Mouse (Mus musculus) intestine, postnatal 0 days (tissue): ENCODE results near the gene Lsm4. TPM values are rescaled to one million over a fixed set of nuclear protein-coding genes. Genes with fewer than 3 reads are reported as not detected.

Experiments used
- ATAC-seq: fragments of 200-750 bp; cut with Nextera tagmentation; 2 replicates; pipeline ENCODE4 v1.8.0; 2017; ENCODE audit warnings: mild to moderate bottlenecking, moderate TSS enrichment, moderate library complexity
- H3K27ac ChIP-seq: fragments of 300-500 bp; sonication (generic); 2 replicates; pipeline ENCODE4 v1.5.1; 2014; ENCODE audit warnings: mild to moderate bottlenecking, low read depth, low read length, moderate library complexity
- H3K27me3 ChIP-seq: fragments of 300-500 bp; sonication (generic); replicated peaks from 2 replicates; pipeline ENCODE4 v1.6.1; 2014; ENCODE audit warnings: low read length, mixed read lengths; ENCODE audit not compliant: control insufficient read depth, insufficient read depth
- H3K36me3 ChIP-seq: fragments of 300-500 bp; sonication (generic); 2 replicates; pipeline ENCODE4 v1.6.1; 2014; ENCODE audit warnings: mild to moderate bottlenecking, moderate library complexity; ENCODE audit not compliant: control insufficient read depth, insufficient read depth
- H3K4me1 ChIP-seq: fragments of 300-500 bp; sonication (generic); replicated peaks from 2 replicates; pipeline ENCODE4 v1.6.1; 2014; ENCODE audit warnings: antibody characterized with exemption, low read length, mixed read lengths; ENCODE audit not compliant: control insufficient read depth, insufficient read depth
- H3K4me2 ChIP-seq: fragments of 300-500 bp; sonication (generic); replicated peaks from 2 replicates; pipeline ENCODE4 v1.6.1; 2014; ENCODE audit warnings: low read depth, mild to moderate bottlenecking, moderate library complexity
- H3K4me3 ChIP-seq: fragments of 300-500 bp; sonication (generic); 2 replicates; pipeline ENCODE4 v1.5.1; 2014; ENCODE audit warnings: low read depth, low read length
- H3K9ac ChIP-seq: fragments of 300-500 bp; sonication (generic); 2 replicates; pipeline ENCODE4 v1.6.1; 2014; ENCODE audit warnings: mild to moderate bottlenecking, low read depth, low read length
- H3K9me3 ChIP-seq: fragments of 300-500 bp; sonication (generic); 2 replicates; pipeline ENCODE4 v1.6.1; 2016; ENCODE audit warnings: mixed run types; ENCODE audit not compliant: control insufficient read depth
- CTCF ChIP-seq: sonication (generic); IDR thresholded peaks from 2 replicates; pipeline ENCODE4 v1.5.1; 2016; ENCODE audit warnings: low read depth, mild to moderate bottlenecking, control low read depth, antibody characterized with exemption, moderate library complexity
- WGBS: fragments of 180-500 bp; shearing (Covaris S2); extraction: QIAGEN DNeasy Blood & Tissue Kit; methylation state at CpG from one replicate; pipeline ENCODE4 v1.1.7; 2014; 5-methylcytosine and 5-hydroxymethylcytosine counted together
- polyA plus RNA-seq: library from polyadenylated mRNA; unstranded; fragments of >200 nt; fragmentation: Nextera tagmentation; extraction: Ambion mirVana; gene quantifications from 2 replicates; pipeline ENCODE4 v1.2.1, GENCODE M21; 2015

The Lsm4 gene
- polyA plus RNA-seq, 1 experiment from 2014 or later = 182 TPM

- Histone ChIP-seq H3K9ac (peak overlapping the region; percentile 17; the same call in 1 of the 2 replicates), H3K27me3 (no peaks in the 10 kb centered on the region), H3K4me1 (peaks cover 11% of the 10 kb centered on the region; the same call in 1 of the 2 replicates), H3K4me2 (peak overlapping the region; percentile 60), H3K27ac (no peak overlapping the region), H3K4me3 (0 out of 2 replicates have a peak overlapping the region, but pooled peaks have one; percentile 11), H3K36me3 (no peaks in the 10 kb centered on the region), H3K9me3 (no peaks in the 10 kb centered on the region)
- TF ChIP-seq CTCF = no peak
- ATAC-seq = 0 out of 2 replicates have a peak, but pooled peaks have one; percentile 1
- WGBS = 2% methylated on average over 20 of the region's 20 CpGs
These were observed 18.7 kb downstream of the Lsm4 start for GRCm38 (mm10) chr8:70691727-70692231.

GRCm38 (mm10) chr8:70693636-70694035, 20.6 kb downstream of the Lsm4 start:
- 52% methylated on average over 5 of the region's 5 CpGs for WGBS
- H3K4me2 ChIP-seq = no peak overlapping the region
- H3K4me1 ChIP-seq = peaks cover 15% of the 10 kb centered on the region; the same call in 1 of the 2 replicates
- TF ChIP-seq CTCF = no peak
- H3K36me3 ChIP-seq = no peaks in the 10 kb centered on the region
- H3K9ac ChIP-seq = no peak overlapping the region
- no peaks in the 10 kb centered on the region for H3K27me3 ChIP-seq
- H3K4me3 ChIP-seq = no peak overlapping the region
- no peak overlapping the region for H3K27ac ChIP-seq
- no peaks in the 10 kb centered on the region for H3K9me3 ChIP-seq
- no peak for ATAC-seq

GRCm38 (mm10) chr8:70695318-70696018, 22.4 kb downstream of the Lsm4 start:
- 0 out of 2 replicates have a peak, but pooled peaks have one; percentile 11 for TF ChIP-seq CTCF
- Histone ChIP-seq H3K4me1 (peaks cover 15% of the 10 kb centered on the region; the same call in 1 of the 2 replicates), H3K9ac (peak overlapping the region; percentile 34; the same call in 1 of the 2 replicates), H3K27ac (peak overlapping the region; percentile 97), H3K4me2 (peak overlapping the region; percentile 63), H3K4me3 (no peak overlapping the region), H3K27me3 (no peaks in the 10 kb centered on the region), H3K9me3 (no peaks in the 10 kb centered on the region), H3K36me3 (no peaks in the 10 kb centered on the region)
- WGBS = 21% methylated on average over 30 of the region's 32 CpGs
- ATAC-seq = no peak

- ATAC-seq = 0 out of 2 replicates have a peak, but pooled peaks have one; percentile 2
- TF ChIP-seq CTCF = no peak
- Histone ChIP-seq H3K27ac (peak overlapping the region; percentile 97), H3K4me3 (no peak overlapping the region), H3K27me3 (no peaks in the 10 kb centered on the region), H3K9me3 (no peaks in the 10 kb centered on the region), H3K4me2 (peak overlapping the region; percentile 63), H3K9ac (peak overlapping the region; percentile 46; the same call in 1 of the 2 replicates), H3K4me1 (peaks cover 18% of the 10 kb centered on the region), H3K36me3 (peaks cover 3% of the 10 kb centered on the region; the same call in 1 of the 2 replicates)
- 3% methylated on average over 31 of the region's 31 CpGs for WGBS
These were observed 23.2 kb downstream of the Lsm4 start for GRCm38 (mm10) chr8:70696019-70696885.

- no peak for ATAC-seq
- Histone ChIP-seq H3K36me3 (peaks cover 6% of the 10 kb centered on the region; the same call in 1 of the 2 replicates), H3K27ac (peak overlapping the region; percentile 97), H3K9ac (peak overlapping the region; percentile 46; the same call in 1 of the 2 replicates), H3K4me3 (no peak overlapping the region), H3K4me2 (peak overlapping the region; percentile 63), H3K27me3 (no peaks in the 10 kb centered on the region), H3K9me3 (no peaks in the 10 kb centered on the region), H3K4me1 (peaks cover 22% of the 10 kb centered on the region)
- no peak for TF ChIP-seq CTCF
- WGBS = 36% methylated on average over 4 of the region's 4 CpGs
These were observed 23.9 kb downstream of the Lsm4 start for GRCm38 (mm10) chr8:70696946-70697345.
